Mouse (Mus musculus) MEL (cell line): Measurements from ENCODE around the gene Zfp212.

Experiments
- CTCF ChIP-seq, 3 experiments: IDR thresholded peaks in 2 of 3; conservative IDR thresholded peaks in 1 of 3; 2 replicates each; pipeline ENCODE4 v1.5.1; 2011 to 2012; ENCODE audit warnings: low read length in 3 of 3, low read depth in 2 of 3, mild to moderate bottlenecking in 2 of 3, improper control_type of control experiment in 1 of 3, inconsistent platforms in 1 of 3, mixed read lengths in 1 of 3, moderate library complexity in 1 of 3; ENCODE audit not compliant: control insufficient read depth in 1 of 3, insufficient read depth in 1 of 3, poor library complexity in 1 of 3, severe bottlenecking in 1 of 3
- ELF1 ChIP-seq: IDR thresholded peaks from 2 replicates; pipeline ENCODE4 v1.6.1; 2014; ENCODE audit warnings: low read depth, mild to moderate bottlenecking, inconsistent platforms, low read length, improper control_type of control experiment, moderate library complexity
- EP300 ChIP-seq, 2 experiments: IDR thresholded peaks; 2 replicates each; pipeline ENCODE4 v1.6.1; 2011; ENCODE audit warnings: improper control_type of control experiment in 2 of 2, low read length in 2 of 2, low read depth in 1 of 2, mild to moderate bottlenecking in 1 of 2
- KAT2A ChIP-seq: conservative IDR thresholded peaks from 2 replicates; pipeline ENCODE4 v1.6.1; 2012; ENCODE audit warnings: low read depth, low read length, improper control_type of control experiment, inconsistent platforms
- MAZ ChIP-seq: IDR thresholded peaks from 2 replicates; pipeline ENCODE4 v1.6.1; 2012; ENCODE audit warnings: low read depth, mild to moderate bottlenecking, inconsistent platforms, low read length, improper control_type of control experiment
- POLR2AphosphoS5 ChIP-seq: IDR thresholded peaks from 2 replicates; pipeline ENCODE4 v1.6.1; 2012; ENCODE audit warnings: low read depth, borderline replicate concordance, mild to moderate bottlenecking, inconsistent platforms, low read length, moderate library complexity, mixed read lengths
- RAD21 ChIP-seq: IDR thresholded peaks from 2 replicates; pipeline ENCODE4 v1.6.1; 2011; ENCODE audit warnings: mild to moderate bottlenecking, low read depth, low read length, improper control_type of control experiment

DNA sequence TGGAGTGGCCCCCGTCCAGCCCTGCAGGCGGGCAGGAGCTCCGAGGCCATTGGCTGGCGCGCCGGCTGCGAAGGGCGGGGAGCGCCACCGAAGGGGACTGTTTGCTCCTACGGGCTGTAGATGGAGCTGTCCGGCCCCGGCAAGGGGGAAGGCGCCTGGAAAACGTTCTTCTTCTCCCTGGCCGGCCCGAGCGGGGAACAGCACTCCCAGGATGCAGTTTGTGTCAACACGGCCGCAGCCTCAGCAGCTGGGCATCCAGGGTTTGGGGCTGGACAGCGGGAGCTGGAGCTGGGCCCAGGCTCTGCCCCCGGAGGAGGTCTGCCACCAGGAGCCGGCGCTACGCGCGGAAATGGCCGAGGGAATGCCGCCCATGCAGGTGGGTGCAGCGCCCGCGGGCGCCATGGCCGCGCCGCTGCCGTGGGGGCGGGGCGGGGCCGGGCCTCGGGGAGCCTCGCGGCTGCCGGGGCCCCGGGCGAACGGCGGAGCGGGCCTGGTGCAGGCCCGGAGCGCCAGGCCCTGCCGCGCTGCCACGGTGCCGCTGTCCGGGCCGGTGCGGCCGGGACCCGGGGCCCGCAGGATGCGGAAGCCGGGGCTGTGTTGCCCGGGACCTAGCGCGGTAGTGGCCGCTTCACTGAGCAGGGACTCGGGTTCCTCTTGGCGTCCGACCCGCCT is 42.7 kb upstream of the Zfp212 start:
- TF ChIP-seq MAZ (peak; percentile 59; the same call in 1 of the 2 replicates), ELF1 (no peak), RAD21 (no peak; the same call in none of the 2 replicates), CTCF (IDR thresholded peaks at IDR 0.05 in 2 of 3, conservative IDR thresholded peaks at IDR 0.05 in 1 of 3; ENCODE audit: control insufficient read depth in 1 of 3, insufficient read depth in 1 of 3, low read depth in 2 of 3, low read length in 3 of 3, poor library complexity in 1 of 3, severe bottlenecking in 1 of 3) (peak in 2 of 3 experiments; percentile 55 to 64; a peak in 4 of 6 replicates), POLR2AphosphoS5 (no peak), KAT2A (no peak), EP300 (IDR thresholded peaks at IDR 0.05; ENCODE audit: low read depth in 1 of 2, low read length in 2 of 2) (no peak)
